Mouse (Mus musculus) limb, embryonic 12.5 days (tissue): Measurements from ENCODE around the gene Vmn1r84. TPM values are rescaled to one million over a fixed set of nuclear protein-coding genes. Genes with fewer than 3 reads are reported as not detected.

Experiments used
- ATAC-seq: fragments of 200-750 bp; cut with Nextera tagmentation; 2 replicates; pipeline ENCODE4 v1.8.0; 2017; ENCODE audit warnings: low read depth, moderate TSS enrichment; ENCODE audit not compliant: insufficient number of reproducible peaks, insufficient read depth, low FRiP score, low TSS enrichment
- H3K27ac ChIP-seq: fragments of 300-500 bp; sonication (generic); 2 replicates; pipeline ENCODE4 v1.5.1; 2016; ENCODE audit warnings: mild to moderate bottlenecking, moderate library complexity
- H3K27me3 ChIP-seq: fragments of 300-500 bp; sonication (generic); 2 replicates; pipeline ENCODE4 v1.6.1; 2016; ENCODE audit warnings: mild to moderate bottlenecking, moderate library complexity
- H3K36me3 ChIP-seq: fragments of 300-500 bp; sonication (generic); 2 replicates; pipeline ENCODE4 v1.6.1; 2016; ENCODE audit warnings: mild to moderate bottlenecking, moderate library complexity
- H3K4me1 ChIP-seq: fragments of 300-500 bp; sonication (generic); replicated peaks from 2 replicates; pipeline ENCODE4 v1.6.1; 2016
- H3K4me2 ChIP-seq: fragments of 300-500 bp; sonication (generic); 2 replicates; pipeline ENCODE4 v1.6.1; 2016; ENCODE audit warnings: mild to moderate bottlenecking, moderate library complexity
- H3K4me3 ChIP-seq: fragments of 300-500 bp; sonication (generic); replicated peaks from 2 replicates; pipeline ENCODE4 v1.5.1; 2016; ENCODE audit warnings: mild to moderate bottlenecking
- H3K9ac ChIP-seq: fragments of 300-500 bp; sonication (generic); replicated peaks from 2 replicates; pipeline ENCODE4 v1.6.1; 2016; ENCODE audit warnings: mild to moderate bottlenecking, moderate library complexity
- H3K9me3 ChIP-seq: fragments of 300-500 bp; sonication (generic); 2 replicates; pipeline ENCODE4 v1.6.1; 2016; ENCODE audit warnings: mild to moderate bottlenecking, moderate library complexity
- WGBS: fragments of 180-500 bp; shearing (Covaris S2); methylation state at CpG from one replicate; pipeline ENCODE4 v1.1.7; 2016; 5-methylcytosine and 5-hydroxymethylcytosine counted together
- microRNA-seq: library from miRNA; unstranded; fragments of <30 nt; microRNA quantifications from one replicate; pipeline ENCODE4, GENCODE M21; 2017
- polyA plus RNA-seq: library from polyadenylated mRNA; unstranded; fragments of >200 nt; fragmentation: Nextera tagmentation; extraction: Ambion mirVana; gene quantifications from 2 replicates; pipeline ENCODE4 v1.2.1, GENCODE M21; 2016

The Vmn1r84 gene
- polyA plus RNA-seq = not detected in 2 replicates

GRCm38 (mm10) chr7:12369173-12369572 is at the start of gene Vmn1r84:
Gene Vmn1r84, minus strand, starts transcription at chr7:12369273.
- H3K27ac ChIP-seq = no peak within 1 kb of the TSS
- no peak within 1 kb of the TSS for H3K4me3 ChIP-seq
- peaks cover 11% of the 10 kb centered on the region; the same call in 1 of the 2 replicates for H3K9me3 ChIP-seq
- H3K9ac ChIP-seq = no peak within 1 kb of the TSS
- no peaks in the 10 kb centered on the region for H3K27me3 ChIP-seq
- no peak within 1 kb of the TSS for H3K4me2 ChIP-seq
- H3K4me1 ChIP-seq = no peaks in the 10 kb centered on the region
- WGBS = 57% methylated on average over 1 of the region's 1 CpGs
- no peak for ATAC-seq
- no peaks in the 10 kb centered on the region for H3K36me3 ChIP-seq

GRCm38 (mm10) chr7:12329381-12329780 is 39.7 kb downstream of the Vmn1r84 start, which contains the start of gene Vmn1r83:
Gene Vmn1r83, minus strand, starts transcription at chr7:12329481.
- H3K27ac ChIP-seq = no peak within 1 kb of the TSS
- no peak for ATAC-seq
- H3K36me3 ChIP-seq = no peaks in the 10 kb centered on the region
- no peaks in the 10 kb centered on the region for H3K4me1 ChIP-seq
- peaks cover 30% of the 10 kb centered on the region for H3K9me3 ChIP-seq
- no peak within 1 kb of the TSS for H3K4me3 ChIP-seq
- no peaks in the 10 kb centered on the region for H3K27me3 ChIP-seq
- 80% methylated on average over 2 of the region's 2 CpGs for WGBS
- no peak within 1 kb of the TSS for H3K9ac ChIP-seq
- H3K4me2 ChIP-seq = no peak within 1 kb of the TSS

Small RNAs within 50 kb of the gene (microRNA-seq; reads per million reads assigned to microRNA genes)
- gene Gm23521 = not detected

Other genes with a start within 250 kb of the Vmn1r84 start
- gene Vmn1r78, start 219.0 kb downstream of the Vmn1r84 start, polyA plus RNA-seq = not detected in 2 replicates
- not detected in 2 replicates for gene Vmn1r79, start 198.0 kb downstream of the Vmn1r84 start, polyA plus RNA-seq
- not detected in 2 replicates for gene Vmn1r80, start 180.0 kb downstream of the Vmn1r84 start, polyA plus RNA-seq
- not detected in 2 replicates for gene Vmn1r81, start 101.0 kb downstream of the Vmn1r84 start, polyA plus RNA-seq
- not detected in 2 replicates for gene Vmn1r82, start 68.8 kb downstream of the Vmn1r84 start, polyA plus RNA-seq
- 0.08 TPM in 1 of 2 replicates, not detected in the other for gene Vmn1r83, start 39.8 kb downstream of the Vmn1r84 start, polyA plus RNA-seq
- 4.6 and 5.8 TPM in 2 replicates for gene Zfp551, start 53.5 kb upstream of the Vmn1r84 start, polyA plus RNA-seq
- gene Zfp606, start 109.0 kb upstream of the Vmn1r84 start, polyA plus RNA-seq = 36.5 and 37.0 TPM in 2 replicates
- gene 2900092C05Rik, start 143.2 kb upstream of the Vmn1r84 start, polyA plus RNA-seq = not detected in 2 replicates
- not detected in 2 replicates for gene Vmn2r53, start 239.5 kb upstream of the Vmn1r84 start, polyA plus RNA-seq